Mouse (Mus musculus): ENCODE measurements at regions not wholly inside any gene's neighbourhood (a gene's known extent, or its start where the extent isn't known, plus 50 kb on each side); places are given as distances from the start of the nearest gene placed in this dataset.

DNA sequence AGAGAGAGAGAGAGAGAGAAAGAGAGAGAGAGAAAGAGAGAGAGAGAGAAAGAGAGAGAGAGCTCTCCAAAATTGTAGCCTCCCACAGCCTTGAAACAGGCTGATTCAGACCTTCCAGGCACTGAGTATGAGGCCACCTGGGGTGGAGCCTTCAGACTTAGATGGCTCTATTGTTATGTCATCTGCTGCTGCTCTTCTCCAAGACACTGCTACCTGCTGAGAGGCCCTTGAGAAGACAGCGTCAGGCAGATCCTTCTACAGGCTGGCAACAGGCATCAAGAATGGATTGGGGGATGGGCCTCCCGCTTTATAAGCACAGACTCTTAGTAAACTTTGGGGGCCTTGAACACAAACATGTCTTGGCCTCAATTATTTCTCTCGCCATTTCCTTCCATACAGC, 1340.9 kb upstream of the Adgrl3 start:
- no peak for DNase-seq (ENCODE audit: low spot score in 2 of 2)

DNA sequence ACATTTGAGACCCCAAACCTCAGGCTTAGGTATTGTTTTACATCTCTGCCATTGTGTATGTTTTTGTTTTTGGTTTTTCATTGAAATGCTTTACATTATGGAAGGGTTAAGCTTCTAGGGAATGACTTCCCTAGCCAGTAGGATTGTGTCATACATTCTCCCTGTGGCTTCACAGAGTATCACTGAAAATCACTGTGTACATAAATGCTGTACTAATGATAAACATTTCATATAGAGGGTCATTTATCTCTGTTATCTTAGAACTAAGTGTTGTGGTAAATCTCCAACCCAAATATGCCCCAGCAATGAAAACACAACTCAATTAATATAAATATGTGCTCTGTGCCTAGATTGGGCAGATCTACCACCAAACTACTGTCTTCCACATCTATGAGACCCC, 1339.6 kb upstream of the Adgrl3 start:
- no peak for DNase-seq (ENCODE audit: low spot score in 2 of 2)

DNA sequence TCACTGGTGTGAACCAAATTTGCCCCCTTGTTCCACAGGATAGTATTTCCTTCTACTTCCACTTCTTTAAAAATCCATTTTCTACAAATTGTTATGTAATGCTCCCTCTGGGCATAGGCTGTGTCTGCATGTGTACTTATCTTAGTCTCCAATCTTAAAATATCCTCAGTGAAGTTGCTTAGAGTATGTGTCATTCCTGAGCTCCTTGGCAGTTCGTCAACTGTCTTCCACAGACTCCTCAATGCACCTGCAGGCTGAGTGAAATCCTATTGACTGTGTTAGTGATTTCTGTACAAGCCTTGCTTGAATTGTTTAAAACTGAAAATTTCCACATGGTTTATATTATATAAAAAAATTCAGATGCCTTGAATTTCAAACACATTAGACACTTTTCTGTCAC, 1313.3 kb upstream of the Adgrl3 start:
- peak; percentile 36 to 37 for DNase-seq (ENCODE audit: low spot score in 2 of 2)

DNA sequence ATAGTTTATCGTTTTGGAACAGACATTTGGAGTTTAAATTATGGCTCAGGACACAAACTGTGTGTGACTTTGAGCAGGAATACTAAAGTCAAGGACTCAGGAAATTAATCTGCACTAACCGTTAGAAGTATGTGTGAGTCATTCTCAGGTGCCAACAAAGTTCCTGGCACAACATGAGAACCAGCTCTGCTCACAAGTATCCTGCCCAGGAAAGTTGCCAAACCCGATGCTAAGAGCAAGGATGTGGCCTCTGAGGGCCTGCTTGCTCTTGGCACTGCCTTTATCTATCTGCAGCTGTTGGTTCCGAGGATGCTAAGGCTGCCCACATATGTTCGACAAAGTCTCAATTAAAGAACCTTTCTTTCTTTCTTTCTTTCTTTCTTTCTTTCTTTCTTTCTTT, 1285.1 kb upstream of the Adgrl3 start:
- peak; percentile 2 to 12 for DNase-seq (ENCODE audit: low spot score in 2 of 2)

DNA sequence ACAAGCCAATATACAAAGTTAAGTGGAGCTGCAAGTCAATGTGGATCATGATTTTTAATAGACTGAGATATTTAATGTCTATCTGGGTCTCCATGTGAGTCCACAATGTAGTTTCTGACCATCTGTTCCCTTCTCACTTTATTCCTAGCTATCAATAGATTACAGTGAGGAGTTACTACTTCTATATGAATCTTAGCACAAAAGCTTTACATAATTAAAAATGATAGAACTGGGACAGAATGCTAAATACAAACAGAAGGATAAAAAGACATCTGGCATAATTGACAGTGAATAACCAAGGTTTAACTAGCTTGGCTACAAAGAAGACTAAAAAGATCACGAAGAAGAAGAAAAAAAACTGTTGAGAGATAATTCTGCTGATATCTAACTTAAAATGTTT, 1235.5 kb upstream of the Adgrl3 start:
- no peak for DNase-seq (ENCODE audit: low spot score in 2 of 2)

DNA sequence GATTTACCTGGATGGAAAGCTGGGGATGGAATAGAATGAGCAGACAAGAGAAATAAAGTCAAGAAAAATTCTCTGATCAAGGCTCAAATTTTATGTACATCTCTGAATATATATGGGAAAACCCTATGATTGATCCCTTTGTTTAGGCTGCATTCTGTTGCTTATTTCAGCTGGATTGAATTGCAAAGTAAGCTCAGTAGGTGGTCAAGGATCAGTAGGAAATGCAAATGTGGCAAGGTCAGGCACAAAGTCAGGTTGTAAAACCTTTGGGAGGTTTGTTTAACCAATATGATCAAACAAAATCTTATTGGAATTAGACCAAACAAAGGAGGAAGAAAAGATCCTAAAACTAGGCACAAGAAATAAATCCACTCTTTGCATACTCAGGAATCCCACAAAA, 1193.4 kb upstream of the Adgrl3 start:
- no peak for DNase-seq (ENCODE audit: low spot score in 2 of 2)

DNA sequence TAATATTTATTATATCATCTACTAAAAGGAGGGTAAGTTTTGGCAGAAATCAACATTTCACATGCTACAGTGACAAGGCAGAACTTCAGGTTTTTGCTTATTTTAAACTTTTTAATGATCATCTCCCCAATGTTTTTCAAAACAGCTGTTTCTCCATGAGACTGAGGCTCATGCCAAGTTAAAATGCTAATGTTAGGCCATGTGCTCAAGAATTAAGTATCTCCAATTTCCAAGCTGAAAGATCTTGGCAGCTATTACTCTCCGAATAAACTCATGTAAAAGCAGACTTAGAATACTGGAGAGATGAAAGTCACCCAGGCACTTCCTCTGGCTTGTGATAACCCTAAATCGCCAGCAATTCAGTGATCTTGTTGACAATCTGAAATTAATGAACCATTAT, 1173.5 kb upstream of the Adgrl3 start:
- no peak for DNase-seq (ENCODE audit: low spot score in 2 of 2)

DNA sequence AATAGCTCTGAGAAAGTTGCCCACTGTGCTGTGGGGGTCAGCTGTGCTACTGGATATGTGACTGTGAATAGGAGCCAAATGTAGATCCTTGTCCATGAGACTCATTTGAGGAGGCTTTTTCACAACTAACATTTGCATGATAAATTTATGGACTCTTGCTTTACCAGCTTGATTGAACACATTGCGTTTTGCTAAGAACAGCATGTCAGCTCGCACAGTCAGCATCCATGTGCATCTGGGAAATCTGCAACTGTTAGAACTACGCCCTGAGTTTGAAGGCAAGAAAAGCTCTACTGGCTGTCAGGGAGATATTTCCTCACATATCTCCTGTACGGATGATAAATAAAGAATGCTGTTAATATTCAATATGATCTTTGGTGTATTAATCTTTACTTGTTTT, 1164.1 kb upstream of the Adgrl3 start:
- no peak for DNase-seq (ENCODE audit: low spot score in 2 of 2)

DNA sequence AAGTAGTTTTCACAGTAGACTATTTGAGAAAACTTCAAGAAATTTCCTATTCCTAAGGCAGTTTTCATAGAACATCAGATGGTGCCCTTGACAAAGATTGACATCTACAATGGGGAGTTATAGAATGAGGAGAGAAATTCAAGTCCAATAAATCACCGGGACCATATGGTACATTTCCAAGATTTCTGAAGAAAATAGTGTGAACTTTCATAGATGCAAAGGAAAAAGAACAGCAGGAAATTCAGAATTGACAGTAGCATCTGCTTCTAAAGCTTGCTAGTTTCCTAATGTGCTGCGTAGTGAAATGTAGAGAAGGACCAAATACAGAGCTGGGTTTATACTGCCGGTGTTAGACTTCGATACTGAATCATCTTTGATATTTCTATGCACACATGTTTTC, 1119.2 kb upstream of the Adgrl3 start:
- DNase-seq (ENCODE audit: low spot score in 2 of 2) = no peak

DNA sequence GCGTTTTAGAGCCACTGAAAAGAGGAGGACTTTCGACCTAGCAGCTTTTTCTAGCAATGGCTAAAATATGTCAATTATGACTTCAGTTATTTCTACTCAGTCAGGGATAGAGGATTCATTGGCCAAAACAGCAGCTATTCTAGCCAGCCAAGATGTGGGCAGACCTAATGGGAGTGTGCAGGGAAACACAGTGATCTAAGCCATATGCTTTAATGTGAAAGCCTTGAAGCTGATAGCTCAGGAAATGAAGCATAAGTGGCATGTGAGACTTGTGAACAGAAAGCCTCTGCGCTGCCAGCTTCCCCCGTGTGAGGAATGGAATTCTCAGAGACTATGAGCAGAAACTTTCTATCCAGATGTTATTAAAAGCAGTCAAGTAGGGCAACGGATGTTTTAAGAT, 1114.6 kb upstream of the Adgrl3 start:
- DNase-seq (ENCODE audit: low spot score in 2 of 2) = no peak

All from left cerebral cortex, adult 18-20 months (tissue).